Mouse (Mus musculus) A20 (cell line): ENCODE measurements around the gene Gm17324.

Experiments used
- DNase-seq: peaks from one replicate; pipeline ENCODE4 v3.0.0-alpha.2; 2011; ENCODE audit warnings: low read depth, low spot score

Gene Gm17324

DNA sequence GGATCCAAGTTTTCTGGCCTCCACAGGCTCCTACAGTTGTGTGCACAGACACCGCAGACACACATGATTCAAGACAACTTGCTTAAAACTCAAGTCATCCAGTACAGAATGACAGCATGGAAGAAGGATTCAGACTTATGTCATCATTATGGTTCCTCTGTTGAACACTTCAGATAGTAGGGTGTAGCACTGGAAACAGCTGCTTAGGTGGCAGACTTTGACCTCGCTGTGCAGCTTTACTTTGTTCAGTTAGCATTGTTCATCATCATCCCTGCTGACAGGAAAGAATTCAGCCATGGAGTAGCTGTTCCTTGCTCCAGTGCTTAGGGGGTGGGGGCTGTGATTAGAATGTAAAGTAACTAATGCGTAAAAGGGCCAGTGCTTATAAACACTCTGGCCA lies 17.1 kb upstream of the Gm17324 start:
- DNase-seq, result no peak

DNA sequence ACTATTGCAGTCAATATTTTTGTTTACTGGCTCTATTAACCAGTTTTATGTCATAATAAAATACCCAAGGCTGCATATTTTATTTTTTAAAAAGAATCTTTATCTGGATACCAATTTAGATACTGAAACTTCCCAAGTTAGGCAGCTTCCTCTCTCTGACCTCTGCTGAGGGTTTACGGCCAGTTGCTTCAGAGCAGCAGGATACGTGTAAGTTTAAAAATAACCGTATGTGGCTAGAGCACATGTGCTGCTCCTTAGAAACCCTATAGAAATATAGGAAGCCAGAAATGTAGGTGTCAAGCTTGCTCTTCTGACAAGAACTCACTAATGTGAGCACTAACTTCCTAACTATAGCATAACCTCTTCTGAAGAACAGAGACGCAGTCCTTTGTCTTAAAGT lies 14.8 kb upstream of the Gm17324 start:
- DNase-seq, result peak; percentile 30

DNA sequence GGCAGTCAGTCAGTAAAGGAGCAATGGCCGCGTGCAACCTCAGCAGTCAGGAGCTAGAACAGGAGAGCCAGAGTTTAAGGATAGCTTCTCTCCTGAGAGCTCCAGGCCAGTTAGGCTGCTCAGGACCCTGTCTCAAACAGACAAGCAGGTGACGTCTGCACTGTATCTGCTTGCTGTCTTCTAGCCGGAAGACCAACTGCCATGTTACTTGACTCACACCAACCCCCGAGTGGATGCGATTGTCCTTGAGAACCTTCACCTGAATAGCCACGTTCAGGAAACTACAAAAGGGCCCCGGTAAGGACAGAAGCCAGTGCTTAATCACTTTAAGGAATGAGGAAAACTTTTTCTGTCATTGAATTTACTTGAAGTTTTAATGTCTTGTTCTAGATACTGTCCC lies 8.4 kb upstream of the Gm17324 start:
- DNase-seq, result no peak

DNA sequence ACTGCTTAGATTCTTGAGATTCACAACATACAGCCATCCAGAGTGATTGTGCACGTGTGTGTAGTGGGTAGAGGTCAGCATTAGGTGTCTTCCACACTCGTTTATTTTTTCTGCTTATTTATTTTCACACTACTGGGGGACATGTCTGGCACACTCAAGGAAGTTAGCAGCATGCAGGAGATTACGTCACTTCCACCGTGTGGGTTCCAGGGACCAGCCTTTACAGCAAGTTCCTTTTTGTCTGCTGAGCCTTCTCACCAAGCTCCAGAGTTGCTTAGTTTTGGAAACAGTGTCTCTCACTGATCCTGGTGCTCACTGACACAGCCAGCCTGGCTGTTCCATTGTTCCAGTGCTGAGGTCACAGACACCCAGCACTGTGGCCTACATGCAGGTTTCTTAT lies 2.8 kb upstream of the Gm17324 start:
- DNase-seq, result no peak

DNA sequence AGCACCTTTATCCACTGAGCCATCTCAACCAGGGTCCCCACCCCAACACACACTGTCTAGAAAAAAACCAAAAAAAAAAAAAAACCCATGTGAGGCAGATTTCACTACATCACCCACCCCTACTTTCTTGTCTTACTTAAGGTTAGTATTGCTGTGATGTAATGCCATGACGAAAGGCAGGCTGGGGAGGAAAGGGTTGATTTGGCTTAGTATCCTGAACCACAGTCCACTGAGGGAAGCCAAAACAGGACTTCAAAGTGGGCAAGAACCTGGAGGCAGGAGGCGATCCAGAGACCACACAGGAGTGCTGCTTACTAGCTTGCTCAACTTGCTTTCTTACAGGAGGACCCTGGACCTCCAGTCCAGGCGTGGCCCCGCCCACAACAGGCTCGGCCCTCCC lies 1.8 kb upstream of the Gm17324 start:
- no peak for DNase-seq

DNA sequence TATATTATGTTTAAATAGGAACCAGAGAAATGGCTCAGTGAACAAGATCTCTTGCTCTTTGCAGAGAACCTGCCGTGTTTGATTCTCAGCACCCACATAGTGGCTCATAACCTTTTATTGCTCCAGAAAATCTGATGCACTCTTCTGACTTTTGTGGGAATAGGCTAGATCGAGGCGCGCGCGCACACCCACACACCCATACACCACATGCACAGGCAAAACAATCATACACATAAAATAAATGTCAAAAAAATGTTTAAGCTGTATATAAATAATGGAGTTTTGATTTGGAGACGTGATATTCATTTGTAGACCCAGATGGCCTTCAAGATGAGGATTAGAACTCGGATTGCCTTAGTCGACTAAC lies 997 bp downstream of the Gm17324 start:
- no peak for DNase-seq

DNA sequence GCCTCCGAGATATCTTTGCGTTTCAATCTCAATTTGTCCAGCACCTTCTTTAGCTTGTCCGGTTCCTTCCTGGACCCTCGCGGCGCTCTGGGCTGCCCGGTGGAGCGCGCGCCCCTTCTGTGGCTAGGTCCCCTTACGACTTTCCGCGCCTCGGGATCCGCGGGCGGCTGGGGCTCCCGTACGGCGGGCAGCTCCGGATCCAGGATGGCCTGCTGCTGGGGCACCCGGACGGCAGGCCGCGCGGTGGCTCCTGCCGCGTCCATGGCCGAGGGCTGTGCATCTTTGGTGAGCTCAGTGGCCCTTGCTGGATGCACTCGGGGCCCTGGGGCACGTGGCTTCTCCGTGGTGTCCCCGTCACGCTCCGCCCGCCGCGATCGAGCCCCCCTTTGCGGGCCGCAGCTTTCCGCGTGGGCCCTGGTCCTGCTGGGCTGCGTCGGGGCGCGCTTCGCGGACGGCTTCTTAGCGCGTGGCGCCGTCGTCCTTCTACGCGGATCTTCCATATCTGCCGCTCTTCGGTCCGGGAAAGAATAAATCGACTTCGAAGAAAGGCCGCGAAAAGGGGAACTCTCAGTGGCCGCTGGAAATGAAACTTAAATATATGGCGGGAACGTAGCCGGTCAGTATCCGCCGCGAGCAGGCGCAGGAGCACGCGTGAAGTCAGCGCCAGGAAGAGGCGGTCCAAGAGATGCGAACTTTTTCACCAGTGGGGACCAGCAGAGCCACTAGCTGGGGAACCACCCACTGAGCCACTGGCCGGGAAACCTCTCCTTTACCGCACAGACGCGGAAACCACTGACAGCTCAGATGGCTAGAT lies 5.8 kb downstream of the Gm17324 start, which contains the start of gene Cgas:
Gene Cgas (minus strand): TSS at position 659 of the 814 bp plus-strand sequence.
- DNase-seq, result peak; percentile 45

DNA sequence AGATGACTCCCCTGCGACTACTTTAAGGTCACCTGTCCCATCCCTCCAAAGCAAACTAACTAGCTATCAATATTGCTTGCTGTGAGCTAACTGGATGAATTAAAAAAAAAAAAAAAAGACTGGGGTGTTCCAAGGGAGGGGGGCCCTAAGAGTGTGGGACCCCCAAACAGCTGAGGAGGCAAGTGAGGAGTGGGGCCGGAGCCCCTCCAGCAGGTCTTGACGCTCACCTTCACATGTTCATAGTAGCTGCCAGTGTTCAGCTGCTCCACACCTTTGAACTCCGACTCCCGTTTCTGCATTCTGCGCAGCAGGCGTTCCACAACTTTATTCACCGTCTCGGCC lies 6.4 kb downstream of the Gm17324 start:
- no peak for DNase-seq

DNA sequence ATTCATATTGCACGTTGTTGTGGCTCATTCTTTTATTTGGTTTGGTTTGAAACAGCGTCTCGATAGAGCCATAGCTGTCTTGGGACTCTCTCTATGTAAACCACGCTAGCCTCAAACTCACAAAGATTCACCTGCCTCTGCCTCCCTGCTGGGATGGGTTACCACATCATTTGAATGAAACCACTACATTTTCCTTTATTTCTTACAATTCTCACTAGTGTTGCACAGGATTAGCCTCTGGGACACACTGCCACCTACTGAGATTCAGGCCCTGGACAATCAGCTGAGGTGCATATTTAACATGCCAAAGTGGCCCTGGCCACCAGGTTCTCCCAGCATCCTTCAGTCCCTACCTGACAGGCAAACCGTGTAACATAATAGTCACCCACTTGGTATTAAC lies 9.2 kb downstream of the Gm17324 start:
- DNase-seq, result peak; percentile 66

DNA sequence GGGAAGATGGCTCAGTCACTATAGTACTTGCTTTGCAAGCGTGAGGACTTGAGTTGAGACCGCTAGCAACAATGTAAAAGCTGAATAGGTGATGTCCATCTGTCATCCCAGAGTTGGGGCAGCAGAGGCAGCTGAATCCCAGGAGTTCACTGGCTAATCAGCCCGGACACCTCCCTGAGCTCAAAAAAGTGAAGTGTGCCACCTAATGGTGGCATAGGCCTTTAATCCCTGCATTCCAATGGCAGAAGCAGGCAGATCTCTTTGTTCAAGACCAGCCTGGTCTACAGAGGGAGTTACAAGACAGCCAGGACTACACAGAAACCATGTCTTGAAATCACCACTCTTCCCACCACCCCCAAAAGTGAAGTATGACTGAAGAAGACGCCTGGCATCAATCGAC lies 16.1 kb downstream of the Gm17324 start:
- no peak for DNase-seq

DNA sequence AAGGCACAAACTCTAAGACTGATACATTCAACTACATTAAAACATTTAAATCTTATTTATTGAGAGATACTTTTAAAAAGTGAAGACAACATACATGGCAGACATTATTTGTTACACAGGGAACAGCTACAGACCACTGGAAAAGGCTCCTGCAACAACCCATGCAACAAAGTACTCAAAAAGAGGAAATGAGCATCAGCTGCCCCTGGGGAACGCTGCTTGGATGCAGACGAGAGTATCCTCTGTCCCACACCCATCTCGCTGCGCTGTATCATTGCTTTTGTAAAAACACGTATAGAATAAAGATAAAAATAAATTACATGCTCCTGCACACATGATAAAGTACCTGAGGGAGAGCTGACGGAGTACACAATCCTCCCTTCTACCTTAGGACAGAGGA lies 18.1 kb downstream of the Gm17324 start:
- DNase-seq, result peak; percentile 87

DNA sequence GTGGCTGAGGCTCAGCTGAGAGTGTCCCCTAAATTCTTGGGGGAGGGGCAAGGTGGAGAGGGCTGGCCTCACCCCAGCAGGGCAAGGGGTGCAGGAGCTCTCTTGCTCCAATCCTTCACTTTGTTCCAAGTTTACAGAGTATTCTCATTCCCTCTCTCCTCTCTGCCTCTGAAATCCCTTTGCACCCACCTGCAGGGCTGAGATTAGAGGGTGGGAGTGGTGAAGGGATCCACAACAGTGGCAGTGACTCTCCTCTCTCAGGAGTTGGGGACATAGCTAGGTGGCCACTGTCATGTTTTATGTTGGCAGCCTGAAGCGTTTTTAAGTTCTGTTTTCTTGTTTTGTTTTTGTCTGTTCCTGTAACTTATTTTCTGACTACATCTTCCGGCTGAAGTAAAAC lies 19.0 kb downstream of the Gm17324 start:
- peak; percentile 75 for DNase-seq

DNA sequence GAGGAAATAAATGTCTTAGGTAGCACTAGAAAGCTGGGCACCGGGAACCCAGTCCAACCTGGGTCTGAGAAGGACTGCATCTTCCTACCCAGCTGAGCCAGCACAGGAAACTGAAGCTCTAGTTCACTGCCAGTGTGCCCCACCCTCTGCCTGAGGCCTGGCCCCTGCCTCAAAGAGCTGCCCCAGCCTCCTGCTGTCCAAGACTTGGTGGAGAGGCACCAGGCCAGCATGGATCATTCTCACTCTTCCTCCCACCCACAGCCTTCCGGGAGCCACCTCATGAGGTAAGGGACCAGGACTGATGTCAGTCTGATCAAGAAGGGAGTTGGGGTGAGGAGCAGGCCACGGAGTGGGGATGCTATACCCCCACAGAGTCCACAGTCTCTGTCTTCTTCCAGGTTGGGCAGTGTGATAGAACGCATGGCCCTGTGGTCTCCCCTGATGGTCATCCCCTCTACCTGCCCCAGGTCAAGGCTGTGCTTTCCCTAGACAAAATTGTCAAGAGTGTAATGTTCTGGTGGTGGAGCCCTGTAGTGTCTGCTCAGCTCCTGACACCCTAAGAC lies 19.6 kb downstream of the Gm17324 start:
- DNase-seq, result peak; percentile 67

DNA sequence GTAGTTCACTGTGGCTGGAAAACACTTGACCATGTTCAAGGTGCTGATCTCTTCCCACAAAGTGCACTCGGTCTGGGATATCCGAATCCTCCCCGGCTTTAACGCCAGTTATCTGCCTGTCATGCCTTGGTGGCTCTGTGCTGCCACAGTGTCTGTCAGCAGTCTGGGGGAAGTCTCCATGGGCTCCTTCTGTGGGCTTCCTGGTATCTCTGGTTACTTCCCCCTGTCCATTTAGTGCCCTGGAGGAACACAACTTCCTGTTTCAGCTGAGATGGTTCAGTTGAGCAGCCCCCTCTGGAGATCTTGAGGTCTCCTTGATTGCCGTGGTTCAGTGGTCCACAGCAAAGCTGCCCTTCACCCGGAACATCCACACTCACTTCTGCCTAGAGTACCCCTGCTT lies 20.4 kb downstream of the Gm17324 start:
- DNase-seq, result no peak

DNA sequence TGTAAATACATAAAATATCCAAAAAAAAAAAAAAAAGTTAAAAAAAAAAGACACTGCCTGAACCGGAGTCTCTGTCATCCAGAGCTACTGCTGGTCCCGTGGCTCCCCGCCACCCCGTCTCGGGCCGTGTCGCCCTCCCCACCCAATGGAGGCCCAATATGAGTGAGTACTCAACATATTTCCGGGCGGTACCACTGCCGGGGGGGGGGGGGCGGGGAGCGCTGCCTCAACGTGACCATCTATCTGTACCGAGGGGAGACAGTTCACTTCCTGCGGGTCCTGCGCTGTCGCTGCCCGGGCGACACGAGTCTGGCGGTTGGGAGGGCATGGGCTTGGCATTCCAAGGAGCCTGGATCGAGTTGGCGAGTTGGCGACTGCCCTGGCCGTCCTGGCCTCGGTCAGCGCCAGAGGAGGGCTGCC lies 21.2 kb downstream of the Gm17324 start:
- DNase-seq, result peak; percentile 62

DNA sequence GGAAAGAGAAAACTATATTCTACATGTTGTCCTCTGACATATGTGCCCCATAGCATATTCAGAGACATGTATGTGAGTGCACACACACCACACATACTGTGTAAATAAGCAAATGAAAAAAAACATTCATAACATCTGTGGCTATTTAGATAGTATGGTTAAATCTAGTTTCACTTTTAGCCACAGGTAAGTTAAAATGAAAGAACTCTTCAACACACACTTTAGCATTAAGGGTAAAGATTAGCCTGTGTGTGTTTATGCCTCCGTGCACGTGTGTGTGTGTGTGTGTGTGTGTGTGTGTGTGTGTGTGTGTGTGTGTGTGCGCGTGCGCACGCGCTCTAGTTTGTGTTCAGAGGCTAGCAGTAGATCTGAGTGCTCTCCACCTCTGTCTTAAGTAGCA lies 47.0 kb downstream of the Gm17324 start:
- DNase-seq, result no peak

DNA sequence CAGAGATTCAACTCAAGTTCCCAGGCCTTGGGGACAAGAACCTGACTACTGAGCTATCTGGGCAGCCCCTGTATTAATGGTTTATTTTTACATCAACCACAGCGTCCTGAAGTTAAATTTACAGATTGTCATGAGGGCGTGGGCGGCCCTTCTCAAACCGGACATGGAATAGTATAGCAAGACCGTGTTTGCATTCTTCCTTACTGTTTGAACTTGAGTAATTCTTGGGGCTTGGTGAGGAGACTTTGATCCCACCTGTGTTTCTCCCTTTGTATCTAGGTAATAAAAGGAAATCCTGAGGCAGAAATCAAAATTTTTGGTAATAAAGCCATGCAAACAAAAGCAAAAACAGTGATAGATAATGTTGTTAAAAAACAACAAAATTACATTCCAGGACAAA lies 48.0 kb downstream of the Gm17324 start:
- DNase-seq, result no peak
